Mouse (Mus musculus) forebrain, embryonic 13.5 days (tissue): ENCODE results near the gene Cdh12. TPM values are rescaled to one million over a fixed set of nuclear protein-coding genes. Genes with fewer than 3 reads are reported as not detected.
"Not testable (repeated sequence)": the region's sequence is repeated elsewhere in the genome, so short reads cannot be mapped to it uniquely, and the experiment has no call there.

Experiments used
- ATAC-seq: fragments of 200-750 bp; cut with Nextera tagmentation; 2 replicates; pipeline ENCODE4 v1.8.0; 2017
- H3K27ac ChIP-seq: fragments of 300-500 bp; sonication (generic); 2 replicates; pipeline ENCODE4 v1.5.1; 2015; ENCODE audit warnings: inconsistent platforms, mild to moderate bottlenecking, moderate library complexity
- H3K27me3 ChIP-seq: fragments of 300-500 bp; sonication (generic); 2 replicates; pipeline ENCODE4 v1.6.1; 2015; ENCODE audit warnings: mild to moderate bottlenecking, inconsistent platforms
- H3K36me3 ChIP-seq: fragments of 300-500 bp; sonication (generic); 2 replicates; pipeline ENCODE4 v1.6.1; 2015; ENCODE audit warnings: mild to moderate bottlenecking, inconsistent platforms; ENCODE audit not compliant: poor library complexity, severe bottlenecking
- H3K4me1 ChIP-seq: fragments of 300-500 bp; sonication (generic); 2 replicates; pipeline ENCODE4 v1.6.1; 2015; ENCODE audit warnings: inconsistent platforms
- H3K4me2 ChIP-seq: fragments of 300-500 bp; sonication (generic); 2 replicates; pipeline ENCODE4 v1.6.1; 2015; ENCODE audit warnings: inconsistent platforms, mild to moderate bottlenecking, moderate library complexity
- H3K4me3 ChIP-seq: fragments of 300-500 bp; sonication (generic); 2 replicates; pipeline ENCODE4 v1.5.1; 2015; ENCODE audit warnings: mild to moderate bottlenecking, inconsistent platforms
- H3K9ac ChIP-seq: fragments of 300-500 bp; sonication (generic); 2 replicates; pipeline ENCODE4 v1.6.1; 2015; ENCODE audit warnings: mild to moderate bottlenecking, inconsistent platforms
- H3K9me3 ChIP-seq: fragments of 300-500 bp; sonication (generic); replicated peaks from 2 replicates; pipeline ENCODE4 v1.6.1; 2016; ENCODE audit warnings: inconsistent platforms
- WGBS: fragments of 180-500 bp; shearing (Covaris S2); methylation state at CpG from one replicate; pipeline ENCODE4 v1.1.7; 2015; 5-methylcytosine and 5-hydroxymethylcytosine counted together
- polyA plus RNA-seq: library from polyadenylated mRNA; unstranded; fragments of >200 nt; fragmentation: Nextera tagmentation; extraction: Ambion mirVana; gene quantifications from 2 replicates; pipeline ENCODE4 v1.2.1, GENCODE M21; 2015

Cdh12 gene
- polyA plus RNA-seq, 1 experiment from 2014 or later: 2.1 TPM

DNA sequence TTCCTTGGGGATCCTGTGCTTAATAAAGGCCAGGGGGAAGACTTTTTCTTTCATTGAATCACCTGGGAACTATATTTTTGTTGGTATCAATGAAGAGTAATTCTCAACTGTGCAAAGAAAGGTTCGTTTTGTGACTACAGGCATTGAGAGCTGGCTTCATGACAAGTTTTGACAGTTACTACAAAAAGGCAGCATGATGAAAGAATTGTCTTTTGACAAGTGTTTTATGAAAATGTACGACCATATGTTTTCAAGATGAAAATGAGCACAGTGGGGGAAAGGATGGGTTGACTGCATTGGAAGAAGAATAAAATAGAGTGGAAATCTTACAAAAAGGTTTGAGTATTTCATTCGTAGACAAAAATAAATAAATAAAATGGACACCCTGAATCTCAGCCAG is 866.4 kb downstream of the Cdh12 start:
- H3K9me3 ChIP-seq: no peaks in the 10 kb centered on the region
- no peak for ATAC-seq
- 60% methylated on average over 3 of the region's 3 CpGs for WGBS
- H3K4me2 ChIP-seq: no peak overlapping the region
- no peak overlapping the region for H3K27ac ChIP-seq
- H3K4me1 ChIP-seq: no peaks in the 10 kb centered on the region
- H3K36me3 ChIP-seq: no peaks in the 10 kb centered on the region
- no peaks in the 10 kb centered on the region for H3K27me3 ChIP-seq
- no peak overlapping the region for H3K4me3 ChIP-seq
- H3K9ac ChIP-seq: no peak overlapping the region

DNA sequence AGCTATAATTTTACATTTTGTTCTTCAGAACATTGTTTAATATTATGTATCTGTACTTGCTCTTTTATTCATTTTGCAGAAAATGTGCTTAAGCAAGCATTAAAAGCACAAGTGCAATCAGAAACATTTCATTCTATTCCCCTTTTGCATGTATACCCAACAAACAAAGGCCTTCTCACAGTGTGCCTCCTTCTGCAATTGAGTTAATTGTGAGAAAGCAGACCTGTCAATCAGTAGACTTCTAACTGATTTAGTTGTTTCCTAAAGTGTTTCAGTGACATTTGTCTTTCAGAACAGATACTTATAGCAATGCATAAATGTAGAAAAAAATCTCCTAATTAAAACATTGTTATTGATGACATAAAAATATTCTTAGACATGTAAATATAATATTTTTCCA is 894.8 kb downstream of the Cdh12 start:
- H3K27ac ChIP-seq: no peak overlapping the region
- 0 out of 2 replicates have a peak, but pooled peaks cover 3% of the 10 kb centered on the region for H3K4me1 ChIP-seq
- no peaks in the 10 kb centered on the region for H3K9me3 ChIP-seq
- no peaks in the 10 kb centered on the region for H3K36me3 ChIP-seq
- H3K4me2 ChIP-seq: no peak overlapping the region
- no peaks in the 10 kb centered on the region for H3K27me3 ChIP-seq
- no peak overlapping the region for H3K9ac ChIP-seq
- peak; percentile 72; the same call in 1 of the 2 replicates for ATAC-seq
- H3K4me3 ChIP-seq: no peak overlapping the region

DNA sequence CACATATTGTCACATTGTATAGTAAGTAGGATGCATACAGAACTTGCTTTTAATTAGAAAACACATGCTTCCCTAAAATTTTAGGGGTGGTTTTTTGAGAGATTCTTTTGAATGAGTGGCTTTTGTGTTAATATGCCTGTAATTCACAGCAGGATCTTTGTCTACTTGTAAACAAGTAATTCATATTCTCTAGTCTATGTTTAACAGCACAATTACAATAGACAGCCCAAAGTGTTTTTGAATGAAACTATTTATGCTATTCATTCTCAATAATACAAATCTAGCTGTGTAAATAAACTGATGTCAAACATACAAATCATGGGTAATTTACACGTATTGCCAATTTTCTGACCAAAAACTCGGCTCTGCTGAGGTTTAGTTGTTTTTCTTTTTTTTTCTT is 895.3 kb downstream of the Cdh12 start:
- H3K4me1 ChIP-seq: 0 out of 2 replicates have a peak, but pooled peaks cover 3% of the 10 kb centered on the region
- WGBS: 13% methylated on average over 2 of the region's 2 CpGs
- no peak overlapping the region for H3K4me3 ChIP-seq
- H3K4me2 ChIP-seq: no peak overlapping the region
- no peak overlapping the region for H3K27ac ChIP-seq
- no peaks in the 10 kb centered on the region for H3K36me3 ChIP-seq
- H3K27me3 ChIP-seq: no peaks in the 10 kb centered on the region
- H3K9me3 ChIP-seq: no peaks in the 10 kb centered on the region
- no peak overlapping the region for H3K9ac ChIP-seq
- ATAC-seq: peak; percentile 55; the same call in 1 of the 2 replicates

DNA sequence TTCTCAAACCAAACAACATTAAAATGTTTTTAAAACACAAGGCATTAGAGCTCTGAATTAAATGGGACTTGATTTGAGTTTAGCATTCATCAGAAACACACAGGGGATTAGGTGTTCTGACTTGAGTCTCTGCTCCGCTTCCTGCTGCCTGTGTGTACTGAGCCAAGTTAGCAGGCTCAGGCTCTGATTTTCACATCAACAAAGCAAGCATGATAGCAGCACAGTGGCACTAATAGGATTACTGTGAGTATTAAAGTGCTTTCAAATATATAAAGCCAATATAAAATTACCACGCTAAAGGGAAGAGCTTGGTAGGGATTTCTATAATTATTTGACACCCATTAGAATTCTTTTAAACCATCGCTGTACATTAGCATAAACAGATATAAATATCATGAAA is 895.7 kb downstream of the Cdh12 start:
- no peak overlapping the region for H3K4me3 ChIP-seq
- WGBS: 16% methylated on average over 3 of the region's 3 CpGs
- no peak overlapping the region for H3K9ac ChIP-seq
- no peaks in the 10 kb centered on the region for H3K9me3 ChIP-seq
- no peak overlapping the region for H3K27ac ChIP-seq
- ATAC-seq: peak; percentile 80; the same call in 1 of the 2 replicates
- H3K4me2 ChIP-seq: no peak overlapping the region
- H3K27me3 ChIP-seq: no peaks in the 10 kb centered on the region
- H3K4me1 ChIP-seq: 0 out of 2 replicates have a peak, but pooled peaks cover 3% of the 10 kb centered on the region
- H3K36me3 ChIP-seq: no peaks in the 10 kb centered on the region

DNA sequence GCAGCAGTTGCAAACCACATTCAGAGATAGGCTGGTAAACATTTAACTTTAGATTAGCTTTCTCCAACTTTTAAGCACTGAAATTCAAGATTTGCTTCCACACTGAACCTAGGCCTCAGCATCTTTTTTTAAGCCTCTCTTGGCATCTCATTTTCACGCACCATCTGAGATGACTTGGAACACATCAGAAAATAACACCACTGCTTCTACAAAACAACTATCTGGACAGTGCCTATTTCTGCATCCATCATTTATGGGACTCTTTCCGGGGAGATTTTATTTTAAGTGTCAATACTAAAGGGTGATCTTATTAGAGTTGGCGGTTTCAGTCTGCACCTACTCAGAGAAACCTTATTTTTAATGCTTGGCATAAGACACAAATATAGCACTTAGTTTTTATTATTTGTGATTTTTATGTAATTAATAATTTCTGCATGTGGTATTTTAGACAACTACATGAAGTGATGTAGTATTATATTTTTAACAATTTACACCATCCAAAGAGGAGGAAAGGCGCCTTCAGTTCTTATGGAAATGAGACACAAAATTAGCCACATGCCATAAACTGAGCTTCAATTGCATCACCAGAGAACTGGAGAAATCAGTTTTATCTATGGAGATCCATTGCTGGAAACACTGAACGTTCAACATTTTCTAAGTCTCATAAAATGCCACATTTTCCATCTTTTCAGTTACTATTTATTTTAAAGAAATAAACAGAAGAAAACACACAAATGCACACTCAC is 906.5 kb downstream of the Cdh12 start:
- no peaks in the 10 kb centered on the region for H3K27me3 ChIP-seq
- H3K36me3 ChIP-seq: no peaks in the 10 kb centered on the region
- WGBS: 95% methylated on average over 5 of the region's 5 CpGs
- no peak for ATAC-seq
- H3K4me3 ChIP-seq: no peak overlapping the region
- no peaks in the 10 kb centered on the region for H3K9me3 ChIP-seq
- no peak overlapping the region for H3K4me2 ChIP-seq
- no peaks in the 10 kb centered on the region for H3K4me1 ChIP-seq
- H3K27ac ChIP-seq: no peak overlapping the region
- H3K9ac ChIP-seq: no peak overlapping the region

DNA sequence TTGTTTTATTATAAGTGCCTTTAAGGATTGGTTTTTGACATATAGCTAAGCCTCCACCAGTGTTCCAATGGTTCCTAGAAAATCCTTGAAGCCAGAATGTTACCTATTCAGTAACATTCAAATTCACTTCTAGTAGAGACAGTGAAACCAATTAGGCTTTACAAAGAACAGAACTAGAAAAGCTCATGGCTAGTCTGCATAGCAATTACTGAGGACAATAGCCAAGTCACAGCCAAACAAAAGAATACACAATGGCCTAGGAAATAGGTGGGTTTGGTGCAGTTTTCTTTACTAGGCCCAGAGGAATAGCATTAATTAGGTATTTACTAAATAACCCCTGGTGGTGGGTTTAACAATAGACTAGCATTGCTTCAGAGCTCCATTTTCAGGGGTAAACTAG is 917.3 kb downstream of the Cdh12 start:
- no peaks in the 10 kb centered on the region for H3K9me3 ChIP-seq
- no peaks in the 10 kb centered on the region for H3K4me1 ChIP-seq
- H3K4me2 ChIP-seq: no peak overlapping the region
- no peak overlapping the region for H3K27ac ChIP-seq
- H3K9ac ChIP-seq: no peak overlapping the region
- no peak for ATAC-seq
- H3K4me3 ChIP-seq: no peak overlapping the region
- H3K36me3 ChIP-seq: no peaks in the 10 kb centered on the region
- H3K27me3 ChIP-seq: no peaks in the 10 kb centered on the region

DNA sequence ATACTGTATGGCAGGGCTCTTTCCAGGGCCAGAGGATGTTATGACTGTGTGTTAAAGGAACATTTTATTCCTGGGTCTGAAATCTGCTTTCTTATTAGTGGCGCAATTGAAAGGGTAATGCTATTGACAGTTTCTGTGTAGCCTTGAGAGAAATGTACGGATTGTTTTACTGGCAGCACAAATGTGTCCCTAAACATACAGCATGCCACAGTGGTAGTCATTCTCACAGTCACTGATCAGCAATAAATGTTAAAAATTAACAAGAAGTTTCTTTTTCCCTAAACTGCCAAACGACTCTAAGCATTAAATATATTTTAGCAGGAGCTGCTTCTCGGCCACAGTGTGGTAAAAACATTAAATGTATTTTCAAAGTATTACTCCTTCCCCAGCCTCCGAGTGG is 926.4 kb downstream of the Cdh12 start:
- no peaks in the 10 kb centered on the region for H3K9me3 ChIP-seq
- no peaks in the 10 kb centered on the region for H3K36me3 ChIP-seq
- ATAC-seq: no peak
- no peaks in the 10 kb centered on the region for H3K27me3 ChIP-seq
- H3K4me1 ChIP-seq: no peaks in the 10 kb centered on the region
- no peak overlapping the region for H3K27ac ChIP-seq
- H3K4me2 ChIP-seq: no peak overlapping the region
- WGBS: 83% methylated on average over 5 of the region's 5 CpGs
- H3K9ac ChIP-seq: no peak overlapping the region
- H3K4me3 ChIP-seq: no peak overlapping the region

DNA sequence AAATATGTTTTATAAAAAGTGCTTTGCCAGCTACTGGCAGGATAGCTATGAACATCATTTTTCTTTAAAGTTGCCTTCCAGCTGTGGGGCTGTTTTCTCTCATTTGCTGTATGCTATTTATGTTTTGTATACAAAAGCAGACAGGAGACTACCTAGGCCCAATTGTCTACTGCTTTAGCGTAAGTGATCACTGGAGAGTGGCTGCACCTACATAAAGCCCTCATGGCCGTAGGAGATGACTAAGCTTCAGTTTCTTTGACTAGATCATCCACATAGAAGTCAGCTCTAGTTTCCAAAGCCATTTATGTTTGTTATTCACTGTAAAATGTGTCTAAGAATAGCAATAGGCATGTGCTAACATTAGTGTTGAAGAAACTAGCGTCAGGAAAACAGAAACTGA is 926.8 kb downstream of the Cdh12 start:
- Histone ChIP-seq H3K27ac (no peak overlapping the region), H3K9ac (no peak overlapping the region), H3K9me3 (no peaks in the 10 kb centered on the region), H3K4me2 (no peak overlapping the region), H3K4me3 (no peak overlapping the region), H3K36me3 (no peaks in the 10 kb centered on the region), H3K27me3 (no peaks in the 10 kb centered on the region), H3K4me1 (no peaks in the 10 kb centered on the region)
- ATAC-seq: no peak
- 72% methylated on average over 3 of the region's 3 CpGs for WGBS

DNA sequence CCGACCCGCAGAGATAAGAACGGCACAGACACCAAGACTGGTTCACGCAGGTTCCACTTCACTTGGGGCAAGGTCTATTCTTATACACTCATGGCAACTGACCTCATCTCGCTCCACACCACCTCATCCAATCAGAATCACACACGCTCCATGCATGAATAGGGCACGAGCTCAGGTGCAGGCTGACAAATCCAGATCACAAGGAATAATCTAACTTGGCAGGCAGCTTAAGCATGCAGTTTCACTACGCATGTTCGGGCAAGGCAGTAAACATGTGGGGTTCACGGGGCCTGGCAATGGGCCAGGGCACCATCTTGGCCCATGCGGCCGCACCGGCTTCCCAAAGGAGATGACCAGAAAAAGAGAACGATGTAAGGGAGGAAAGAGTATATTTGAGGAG is 942.4 kb downstream of the Cdh12 start:
- ATAC-seq, H3K9me3 ChIP-seq, H3K9ac ChIP-seq, H3K27me3 ChIP-seq, H3K4me1 ChIP-seq, H3K4me2 ChIP-seq, H3K27ac ChIP-seq, H3K36me3 ChIP-seq, H3K4me3 ChIP-seq: not testable (repeated sequence)
- 87% methylated on average over 14 of the region's 14 CpGs for WGBS

DNA sequence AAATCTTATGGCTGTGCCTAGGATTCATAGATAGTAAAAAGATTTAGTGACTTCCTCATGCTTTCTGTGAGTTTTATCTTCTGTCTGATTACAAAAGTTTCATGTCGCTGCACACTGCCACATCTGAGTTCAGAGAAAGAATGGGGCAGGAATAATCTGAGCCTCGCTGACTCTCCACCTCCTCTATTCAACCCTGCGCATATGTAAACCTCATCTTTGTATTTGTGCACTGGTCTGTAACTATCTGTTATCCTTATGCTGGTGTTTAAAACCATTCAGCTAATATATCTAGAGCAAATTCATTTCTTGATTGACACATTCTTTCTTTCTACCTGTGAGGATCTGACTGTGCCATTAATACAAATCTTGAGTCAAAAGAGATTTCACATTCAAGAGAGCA is 944.0 kb downstream of the Cdh12 start:
- Histone ChIP-seq H3K9me3 (no peaks in the 10 kb centered on the region), H3K9ac (no peak overlapping the region), H3K27ac (no peak overlapping the region), H3K4me2 (no peak overlapping the region), H3K36me3 (no peaks in the 10 kb centered on the region), H3K4me1 (no peaks in the 10 kb centered on the region), H3K4me3 (no peak overlapping the region), H3K27me3 (no peaks in the 10 kb centered on the region)
- ATAC-seq: no peak
- whole genome bisulfite sequencing: 4% methylated on average over 3 of the region's 3 CpGs

DNA sequence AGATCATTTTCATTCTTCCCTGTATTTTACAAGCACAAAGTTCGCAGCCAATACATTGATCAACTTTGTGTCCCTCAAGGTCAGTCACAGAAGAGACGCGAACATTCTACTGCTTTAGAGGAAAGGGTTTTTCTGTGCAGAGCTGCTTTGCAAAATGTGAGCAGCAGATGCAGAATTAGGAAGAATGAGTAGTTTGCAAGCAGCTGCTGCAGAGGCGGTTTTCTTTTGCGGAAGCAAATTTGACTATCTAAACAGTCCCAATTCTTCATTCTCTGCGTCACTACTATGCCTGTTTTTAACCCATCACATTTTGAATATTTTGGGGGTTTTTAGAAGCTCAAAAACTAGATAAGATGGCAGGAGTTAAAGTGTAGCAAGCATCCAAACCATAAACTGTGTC is 956.1 kb downstream of the Cdh12 start:
- no peak overlapping the region for H3K4me3 ChIP-seq
- no peaks in the 10 kb centered on the region for H3K9me3 ChIP-seq
- H3K27me3 ChIP-seq: no peaks in the 10 kb centered on the region
- WGBS: 69% methylated on average over 6 of the region's 6 CpGs
- H3K4me2 ChIP-seq: no peak overlapping the region
- H3K9ac ChIP-seq: no peak overlapping the region
- no peak for ATAC-seq
- H3K36me3 ChIP-seq: no peaks in the 10 kb centered on the region
- H3K27ac ChIP-seq: no peak overlapping the region
- no peaks in the 10 kb centered on the region for H3K4me1 ChIP-seq

DNA sequence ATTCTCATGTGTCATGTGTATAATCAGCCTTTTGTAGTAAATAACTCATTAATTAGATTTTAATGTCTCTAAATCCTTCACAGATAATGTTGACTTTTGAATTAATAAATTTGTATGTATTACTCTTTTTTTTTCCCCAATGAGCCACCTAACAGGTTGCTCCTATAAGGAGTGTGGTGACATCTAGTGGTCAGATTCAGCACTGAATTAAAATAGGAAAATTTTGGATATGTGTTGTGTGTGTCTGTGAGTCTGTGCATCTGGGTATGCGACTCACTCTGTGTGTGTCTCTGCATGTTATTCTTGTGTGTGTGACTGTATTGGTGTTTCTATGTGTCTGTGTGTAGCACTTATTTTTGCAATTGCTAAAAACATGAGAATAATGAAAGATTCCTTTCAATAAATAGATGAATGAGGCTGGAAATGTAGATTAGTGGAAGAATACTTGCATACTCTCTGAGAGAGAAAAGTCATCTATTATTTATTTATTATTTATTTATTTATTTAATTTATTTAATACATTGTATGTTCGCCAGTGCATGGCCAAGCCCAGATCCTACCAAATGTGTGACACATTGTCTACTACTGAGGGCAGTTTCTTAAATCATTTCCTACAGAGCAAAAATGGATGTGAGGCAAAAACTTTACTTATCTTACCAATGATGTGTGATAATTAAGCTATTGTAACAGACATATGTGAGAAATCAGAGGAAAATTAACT is 958.4 kb downstream of the Cdh12 start:
- H3K4me1 ChIP-seq: no peaks in the 10 kb centered on the region
- no peaks in the 10 kb centered on the region for H3K36me3 ChIP-seq
- no peak overlapping the region for H3K4me2 ChIP-seq
- no peak overlapping the region for H3K4me3 ChIP-seq
- H3K27ac ChIP-seq: no peak overlapping the region
- H3K9me3 ChIP-seq: no peaks in the 10 kb centered on the region
- ATAC-seq: peak; percentile 84
- H3K9ac ChIP-seq: no peak overlapping the region
- H3K27me3 ChIP-seq: no peaks in the 10 kb centered on the region
- 52% methylated on average over 2 of the region's 2 CpGs for WGBS

DNA sequence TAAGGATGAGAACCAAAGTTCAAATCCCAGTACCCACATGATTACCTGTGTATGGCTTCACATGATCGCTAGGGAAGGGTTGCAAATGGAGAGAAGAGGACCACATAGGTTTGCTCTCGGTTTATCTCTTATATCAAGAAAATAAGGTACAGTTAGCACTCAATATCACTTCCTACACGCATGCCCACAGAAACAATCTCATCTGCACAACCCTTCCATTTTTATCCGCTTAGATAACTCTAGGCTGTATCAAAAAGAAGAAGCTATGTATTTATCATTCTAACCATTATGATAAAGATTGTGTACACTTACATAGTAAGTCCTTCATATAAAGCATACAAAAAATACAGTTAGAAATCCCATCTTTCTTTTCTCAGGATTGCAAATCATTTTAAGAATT is 988.3 kb downstream of the Cdh12 start:
- Histone ChIP-seq H3K36me3 (no peaks in the 10 kb centered on the region), H3K9me3 (no peaks in the 10 kb centered on the region), H3K4me1 (no peaks in the 10 kb centered on the region), H3K9ac (no peak overlapping the region), H3K4me2 (no peak overlapping the region), H3K4me3 (no peak overlapping the region), H3K27ac (no peak overlapping the region), H3K27me3 (no peaks in the 10 kb centered on the region)
- 92% methylated on average over 4 of the region's 4 CpGs for WGBS
- ATAC-seq: no peak
